Mouse (Mus musculus): Measurements from ENCODE around the gene Gpr21. TPM values are rescaled to one million over a fixed set of nuclear protein-coding genes. Genes with fewer than 3 reads are reported as not detected.

Gpr21 gene
- polyA plus RNA-seq, 1 experiment from 2014 or later: 5.2 TPM

DNA sequence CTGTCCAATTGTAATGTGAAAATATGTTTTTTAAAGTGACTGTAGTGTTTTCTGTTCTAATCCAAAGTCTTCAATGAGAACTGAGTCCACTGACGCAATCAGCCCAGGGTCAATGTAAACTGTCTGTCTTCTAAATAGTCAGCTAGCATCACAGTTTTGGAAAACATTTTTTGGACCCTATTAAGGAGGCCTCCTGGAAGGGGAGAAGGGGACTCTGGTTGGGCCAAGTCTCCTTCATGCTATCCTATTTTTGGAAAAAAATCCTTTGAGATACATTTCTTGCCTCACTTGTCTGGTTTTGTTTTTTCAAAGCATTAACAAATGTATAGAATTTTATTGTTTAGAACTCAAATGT, 3.1 kb downstream of the Gpr21 start:
- 86% methylated on average over 1 of the region's 1 CpGs for WGBS
- Histone ChIP-seq H3K4me1 (peaks cover 17% of the 10 kb centered on the region), H3K27me3 (no peaks in the 10 kb centered on the region), H3K27ac (no peak overlapping the region), H3K4me2 (no peak overlapping the region), H3K4me3 (replicated peaks) (no peak overlapping the region), H3K9ac (no peak overlapping the region), H3K36me3 (replicated peaks) (peaks cover 10% of the 10 kb centered on the region), H3K9me3 (no peaks in the 10 kb centered on the region)
- no peak for ATAC-seq (ENCODE audit: low FRiP score)

DNA sequence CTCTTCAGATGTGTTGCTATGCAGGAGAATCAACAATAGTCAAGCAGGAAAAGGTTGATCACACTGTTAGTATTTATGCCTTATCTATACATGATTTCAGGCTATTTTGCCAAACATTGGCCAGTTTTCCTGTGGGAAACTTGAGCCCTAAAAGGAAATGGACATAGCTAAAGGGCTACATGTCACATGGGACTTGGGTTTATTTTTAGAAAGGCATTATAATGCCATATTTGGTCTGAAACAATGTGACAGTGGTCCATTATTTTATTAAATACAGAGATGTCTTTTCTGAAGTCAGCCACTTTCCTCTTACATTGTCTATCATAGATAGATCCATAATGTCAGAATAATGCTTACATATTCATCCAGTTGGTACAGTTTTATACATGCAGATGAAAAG, 11.5 kb downstream of the Gpr21 start:
- H3K4me2 ChIP-seq: no peak overlapping the region
- no peaks in the 10 kb centered on the region for H3K4me1 ChIP-seq
- no peak overlapping the region for H3K27ac ChIP-seq
- H3K9ac ChIP-seq: no peak overlapping the region
- no peak for ATAC-seq (ENCODE audit: low FRiP score)
- no peaks in the 10 kb centered on the region for H3K27me3 ChIP-seq
- H3K9me3 ChIP-seq: no peaks in the 10 kb centered on the region
- no peak overlapping the region for H3K4me3 ChIP-seq (replicated peaks)
- H3K36me3 ChIP-seq (replicated peaks): no peaks in the 10 kb centered on the region

DNA sequence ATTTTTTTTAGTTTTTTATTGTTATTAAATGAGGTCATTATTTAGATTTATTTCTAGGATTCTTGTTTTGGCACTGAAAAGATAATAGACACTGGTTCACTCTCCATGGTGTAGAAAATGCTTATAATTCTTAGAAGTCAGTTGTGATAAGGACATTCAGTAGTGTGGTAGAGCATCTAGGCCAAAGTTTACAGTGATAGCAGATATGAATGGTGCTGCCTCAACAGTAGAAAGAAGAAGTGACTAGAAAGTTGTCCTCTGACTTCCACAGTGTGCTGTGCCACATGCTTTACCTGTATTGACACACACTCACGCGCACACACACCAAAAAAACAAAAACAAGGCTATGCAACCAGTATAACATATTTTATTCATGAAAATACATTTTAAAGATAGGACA, 13.3 kb downstream of the Gpr21 start:
- Histone ChIP-seq H3K27ac (no peak overlapping the region), H3K9me3 (no peaks in the 10 kb centered on the region), H3K27me3 (no peaks in the 10 kb centered on the region), H3K4me1 (no peaks in the 10 kb centered on the region), H3K4me3 (replicated peaks) (no peak overlapping the region), H3K36me3 (replicated peaks) (peaks cover 8% of the 10 kb centered on the region), H3K9ac (no peak overlapping the region), H3K4me2 (no peak overlapping the region)
- ATAC-seq (ENCODE audit: low FRiP score): no peak
- WGBS: 97% methylated on average over 2 of the region's 2 CpGs

DNA sequence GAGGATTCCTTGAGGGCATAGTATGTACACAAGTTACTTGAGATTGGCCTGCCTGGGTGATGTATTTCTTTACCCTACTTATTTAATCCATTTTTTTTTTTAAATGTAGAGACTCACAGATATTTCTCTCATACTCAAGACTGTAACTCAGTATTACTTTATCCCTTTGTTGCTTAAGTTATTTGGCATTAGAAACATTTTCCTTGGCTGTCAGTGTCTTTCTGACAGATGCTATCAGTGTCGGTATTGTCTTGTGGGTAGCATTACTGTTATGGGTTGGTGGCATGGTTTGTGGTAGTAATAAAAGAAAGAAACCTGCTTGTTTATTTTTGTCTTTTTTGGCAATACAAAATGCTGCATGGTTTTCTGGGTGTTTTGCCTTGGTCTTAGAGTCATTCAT, 14.6 kb downstream of the Gpr21 start:
- 93% methylated on average over 1 of the region's 1 CpGs for WGBS
- Histone ChIP-seq H3K36me3 (replicated peaks) (peaks cover 22% of the 10 kb centered on the region), H3K4me2 (no peak overlapping the region), H3K4me1 (no peaks in the 10 kb centered on the region), H3K9me3 (no peaks in the 10 kb centered on the region), H3K4me3 (replicated peaks) (no peak overlapping the region), H3K27ac (no peak overlapping the region), H3K9ac (no peak overlapping the region), H3K27me3 (no peaks in the 10 kb centered on the region)
- no peak for ATAC-seq (ENCODE audit: low FRiP score)

DNA sequence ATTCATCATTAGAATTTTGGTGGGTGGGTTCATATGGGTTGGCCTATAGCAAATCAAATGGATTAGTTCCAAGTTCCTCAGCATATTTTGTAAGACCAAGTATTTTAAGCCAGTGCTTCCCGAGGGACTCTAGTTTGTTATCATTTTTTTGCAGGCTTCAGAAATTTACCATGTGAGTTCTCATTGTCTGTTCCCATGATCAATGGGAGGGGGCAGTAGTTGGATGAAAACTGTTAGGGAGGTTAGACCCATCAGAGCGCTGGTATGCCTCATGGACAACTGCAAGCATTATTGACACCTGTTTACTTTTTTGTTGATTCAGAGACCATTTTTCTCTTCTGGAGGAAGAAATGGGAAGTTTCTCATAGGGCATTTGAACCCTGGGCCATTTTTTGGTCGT, 15.5 kb downstream of the Gpr21 start:
- Histone ChIP-seq H3K36me3 (replicated peaks) (peaks cover 23% of the 10 kb centered on the region), H3K4me2 (no peak overlapping the region), H3K27ac (no peak overlapping the region), H3K4me3 (replicated peaks) (no peak overlapping the region), H3K27me3 (no peaks in the 10 kb centered on the region), H3K9me3 (no peaks in the 10 kb centered on the region), H3K9ac (no peak overlapping the region), H3K4me1 (no peaks in the 10 kb centered on the region)
- WGBS: 89% methylated on average over 3 of the region's 3 CpGs
- no peak for ATAC-seq (ENCODE audit: low FRiP score)

DNA sequence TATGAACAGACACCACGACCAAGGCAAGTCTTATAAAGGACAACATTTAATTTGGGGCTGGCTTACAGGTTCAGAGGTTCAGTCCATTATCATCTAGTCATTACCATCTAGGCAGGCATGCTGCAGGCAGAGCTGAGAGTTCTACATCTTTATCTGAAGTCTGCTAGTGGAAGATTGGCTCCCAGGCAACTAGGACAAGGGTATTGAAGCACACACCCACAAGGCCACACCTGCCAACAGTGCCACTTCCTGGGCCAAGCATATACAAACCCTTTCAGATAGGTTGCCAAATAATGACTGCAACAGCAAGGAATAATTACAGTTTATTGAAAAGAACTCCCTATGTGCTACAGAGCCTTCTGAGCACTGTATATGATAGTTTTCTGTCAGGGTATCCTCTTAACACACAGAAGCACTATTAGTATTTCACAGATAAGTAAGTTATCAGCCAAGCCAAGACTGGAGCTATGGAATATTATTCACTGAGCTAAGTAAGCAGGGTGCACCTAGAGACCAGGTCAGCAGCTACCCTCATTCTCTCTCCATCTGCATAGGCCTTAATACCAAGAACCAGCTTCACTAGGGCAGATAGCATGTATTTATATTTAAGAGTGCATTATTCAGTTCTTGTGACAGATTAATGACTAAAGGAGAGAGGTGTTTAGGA, 33.3 kb downstream of the Gpr21 start:
- Histone ChIP-seq H3K4me3 (replicated peaks) (no peak overlapping the region), H3K36me3 (replicated peaks) (peaks cover 65% of the 10 kb centered on the region), H3K27me3 (no peaks in the 10 kb centered on the region), H3K9ac (no peak overlapping the region), H3K4me2 (no peak overlapping the region), H3K9me3 (0 out of 2 replicates have a peak, but pooled peaks cover 4% of the 10 kb centered on the region), H3K27ac (no peak overlapping the region), H3K4me1 (no peaks in the 10 kb centered on the region)
- 92% methylated on average over 1 of the region's 1 CpGs for WGBS
- ATAC-seq (ENCODE audit: low FRiP score): no peak

DNA sequence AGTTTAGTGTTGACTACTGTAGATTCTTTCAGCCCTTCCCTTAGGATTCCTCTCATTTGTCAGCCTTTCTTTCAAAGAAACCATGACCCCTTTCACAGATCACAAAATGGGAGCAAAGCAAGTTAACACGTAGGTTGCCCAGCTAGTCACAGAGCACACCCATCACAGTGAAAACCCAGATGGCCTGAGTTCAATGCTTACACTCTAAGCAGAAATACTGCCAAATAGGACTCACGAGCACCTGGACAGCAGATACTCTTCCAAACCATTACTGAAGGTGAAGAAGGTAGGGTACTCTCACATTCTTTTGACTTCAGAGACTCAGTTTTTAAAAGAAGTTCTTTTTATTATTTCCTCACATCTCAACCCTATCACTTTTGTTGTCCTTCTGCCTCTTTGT, 40.2 kb downstream of the Gpr21 start:
- Histone ChIP-seq H3K9me3 (0 out of 2 replicates have a peak, but pooled peaks cover 4% of the 10 kb centered on the region), H3K4me1 (no peaks in the 10 kb centered on the region), H3K36me3 (replicated peaks) (peaks cover 82% of the 10 kb centered on the region), H3K4me2 (no peak overlapping the region), H3K9ac (no peak overlapping the region), H3K4me3 (replicated peaks) (no peak overlapping the region), H3K27ac (no peak overlapping the region), H3K27me3 (no peaks in the 10 kb centered on the region)
- ATAC-seq (ENCODE audit: low FRiP score): no peak
- 86% methylated on average over 2 of the region's 2 CpGs for WGBS

DNA sequence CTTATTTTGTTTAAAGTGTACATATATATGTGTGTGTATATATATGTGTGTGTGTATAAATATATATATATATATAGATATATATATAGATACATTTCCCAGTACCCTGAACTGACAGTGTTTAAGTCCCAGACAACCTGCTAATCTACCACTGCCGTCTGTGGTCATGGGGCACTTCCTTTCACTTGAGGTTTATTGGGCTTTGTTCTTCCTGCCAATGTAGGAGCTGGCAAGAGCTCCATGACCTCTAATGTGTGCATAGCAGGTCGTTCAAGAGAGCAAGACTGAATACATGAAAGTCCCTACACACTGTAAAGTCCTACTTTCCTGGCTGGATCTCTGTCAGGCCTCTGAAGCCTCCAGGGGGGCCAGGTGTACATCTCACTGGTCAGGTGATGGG, 49.4 kb downstream of the Gpr21 start:
- Histone ChIP-seq H3K36me3 (replicated peaks) (peaks cover 84% of the 10 kb centered on the region), H3K27me3 (no peaks in the 10 kb centered on the region), H3K4me3 (replicated peaks) (no peak overlapping the region), H3K9ac (no peak overlapping the region), H3K9me3 (no peaks in the 10 kb centered on the region), H3K4me1 (no peaks in the 10 kb centered on the region), H3K4me2 (no peak overlapping the region), H3K27ac (no peak overlapping the region)
- no peak for ATAC-seq (ENCODE audit: low FRiP score)
- WGBS: 83% methylated on average over 2 of the region's 2 CpGs

DNA sequence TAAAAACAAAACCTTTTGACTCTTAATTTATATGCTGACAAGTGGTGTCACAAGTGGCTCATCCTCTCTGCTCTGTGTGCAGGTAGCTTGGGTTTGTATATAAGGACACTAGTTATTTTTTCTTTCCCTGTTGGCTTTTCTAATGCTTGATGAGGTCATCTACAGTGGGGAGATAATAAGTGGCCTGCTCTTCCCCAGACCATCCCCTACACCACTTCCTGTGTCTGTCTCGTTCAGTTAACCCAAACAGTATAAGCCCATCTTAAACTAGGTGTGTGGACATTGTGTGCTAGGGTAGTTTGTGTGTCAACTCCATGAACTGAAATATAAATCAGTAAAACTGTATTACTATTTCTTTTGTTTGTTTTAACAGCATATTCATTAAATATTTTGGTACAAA, 49.9 kb downstream of the Gpr21 start:
- H3K9me3 ChIP-seq: no peaks in the 10 kb centered on the region
- no peaks in the 10 kb centered on the region for H3K4me1 ChIP-seq
- no peak overlapping the region for H3K4me2 ChIP-seq
- peaks cover 82% of the 10 kb centered on the region for H3K36me3 ChIP-seq (replicated peaks)
- H3K9ac ChIP-seq: no peak overlapping the region
- 85% methylated on average over 1 of the region's 1 CpGs for WGBS
- no peak for ATAC-seq (ENCODE audit: low FRiP score)
- H3K27me3 ChIP-seq: no peaks in the 10 kb centered on the region
- H3K27ac ChIP-seq: no peak overlapping the region
- no peak overlapping the region for H3K4me3 ChIP-seq (replicated peaks)

DNA sequence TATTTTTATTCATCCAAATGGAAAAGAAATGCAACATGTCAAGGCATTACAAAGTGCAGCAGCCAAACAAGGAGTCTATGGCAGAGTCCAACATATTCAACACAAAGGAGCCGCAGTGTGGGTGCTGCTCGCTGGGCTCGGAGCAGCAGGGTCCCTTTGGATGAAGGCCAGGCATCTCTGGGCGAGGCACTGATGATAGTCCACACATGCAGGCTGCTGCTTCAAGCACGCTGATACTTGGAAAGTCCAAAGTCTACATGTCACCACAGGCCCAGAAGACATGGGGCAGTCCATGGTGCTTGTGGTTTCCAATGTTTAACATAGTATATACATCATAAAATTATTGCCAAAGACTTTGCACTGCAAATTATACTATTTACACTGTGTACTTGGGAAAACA, 53.8 kb downstream of the Gpr21 start:
- no peak for ATAC-seq (ENCODE audit: low FRiP score)
- WGBS: 92% methylated on average over 5 of the region's 5 CpGs
- Histone ChIP-seq H3K27ac (no peak overlapping the region), H3K36me3 (replicated peaks) (peaks cover 57% of the 10 kb centered on the region), H3K4me3 (replicated peaks) (no peak overlapping the region), H3K4me2 (no peak overlapping the region), H3K9ac (no peak overlapping the region), H3K9me3 (no peaks in the 10 kb centered on the region), H3K4me1 (no peaks in the 10 kb centered on the region), H3K27me3 (no peaks in the 10 kb centered on the region)

Other genes with a start within 250 kb of the Gpr21 start
- not detected in 2 replicates for gene Olfr368, start 189.8 kb upstream of the Gpr21 start, polyA plus RNA-seq (2016; fragmentation: Nextera tagmentation; extraction: Ambion mirVana)
- gene Pdcl, start 157.0 kb upstream of the Gpr21 start, polyA plus RNA-seq (2016; fragmentation: Nextera tagmentation; extraction: Ambion mirVana): 73.7 and 77.6 TPM in 2 replicates
- gene Rc3h2, start 93.4 kb upstream of the Gpr21 start, polyA plus RNA-seq (2016; fragmentation: Nextera tagmentation; extraction: Ambion mirVana): 34.5 and 35.0 TPM in 2 replicates
- 13.2 and 13.5 TPM in 2 replicates for gene Zbtb26, start 73.2 kb upstream of the Gpr21 start, polyA plus RNA-seq (2016; fragmentation: Nextera tagmentation; extraction: Ambion mirVana)
- gene Zbtb6, start 73.2 kb upstream of the Gpr21 start, polyA plus RNA-seq (2016; fragmentation: Nextera tagmentation; extraction: Ambion mirVana): 11.0 and 13.9 TPM in 2 replicates
- 60.5 and 64.0 TPM in 2 replicates for gene Rabgap1, start 73.1 kb upstream of the Gpr21 start, polyA plus RNA-seq (2016; fragmentation: Nextera tagmentation; extraction: Ambion mirVana)
- 112 and 118 TPM in 2 replicates for gene Strbp, start 187.5 kb downstream of the Gpr21 start, polyA plus RNA-seq (2016; fragmentation: Nextera tagmentation; extraction: Ambion mirVana)

Data from forebrain, embryonic 12.5 days (tissue).